Mouse (Mus musculus) skeletal muscle tissue, adult 2 months (tissue): ENCODE measurements around the gene Fbxw4.
A peak's percentile ranks its signal among the peaks of the same experiment; 100 is the strongest.
"Not testable (repeated sequence)": the region's sequence is repeated elsewhere in the genome, so short reads cannot be mapped to it uniquely, and the experiment has no call there.

Source experiments
- DNase-seq: peaks from one replicate; pipeline ENCODE4 v3.0.0-alpha.2; 2012; ENCODE audit warnings: low read depth, low spot score

The Fbxw4 gene

GRCm38 (mm10) chr19:45581257-45581656 is 78.9 kb downstream of the Fbxw4 start:
- DNase-seq: no peak

- no peak for DNase-seq
These were observed 79.9 kb downstream of the Fbxw4 start for GRCm38 (mm10) chr19:45580235-45580634.

GRCm38 (mm10) chr19:45579416-45579815 is 80.7 kb downstream of the Fbxw4 start:
- DNase-seq: no peak

- no peak for DNase-seq
These were observed 81.1 kb downstream of the Fbxw4 start for GRCm38 (mm10) chr19:45578976-45579375.

- no peak for DNase-seq
These were observed 82.9 kb downstream of the Fbxw4 start for GRCm38 (mm10) chr19:45577141-45577750.

GRCm38 (mm10) chr19:45575632-45576001 is 84.5 kb downstream of the Fbxw4 start:
- DNase-seq: no peak

GRCm38 (mm10) chr19:45574941-45575631 is 85.0 kb downstream of the Fbxw4 start:
- DNase-seq: no peak

- DNase-seq: no peak
These were observed 85.7 kb downstream of the Fbxw4 start for GRCm38 (mm10) chr19:45574339-45574898.

- peak; percentile 39 for DNase-seq
These were observed 86.2 kb downstream of the Fbxw4 start for GRCm38 (mm10) chr19:45573861-45574267.

GRCm38 (mm10) chr19:45573033-45573432 is 87.1 kb downstream of the Fbxw4 start:
- no peak for DNase-seq

GRCm38 (mm10) chr19:45567367-45567766 is 92.7 kb downstream of the Fbxw4 start:
- DNase-seq: no peak

- no peak for DNase-seq
These were observed 94.0 kb downstream of the Fbxw4 start for GRCm38 (mm10) chr19:45565925-45566715.

- DNase-seq: peak; percentile 61
These were observed 99.8 kb downstream of the Fbxw4 start, which contains the start of the genes Poll and Gm17018 for GRCm38 (mm10) chr19:45560153-45560890. Poll (minus strand) TSS chr19:45560531. Gm17018 (plus strand) TSS chr19:45560615.

GRCm38 (mm10) chr19:45554136-45554535 is 106.0 kb downstream of the Fbxw4 start:
- DNase-seq: no peak

- no peak for DNase-seq
These were observed 107.9 kb downstream of the Fbxw4 start for GRCm38 (mm10) chr19:45552187-45552586.

GRCm38 (mm10) chr19:45549948-45550347 is 110.2 kb downstream of the Fbxw4 start:
- DNase-seq: no peak

GRCm38 (mm10) chr19:45549128-45549915 is 110.8 kb downstream of the Fbxw4 start:
- DNase-seq: no peak

GRCm38 (mm10) chr19:45548196-45548595 is 111.9 kb downstream of the Fbxw4 start:
- DNase-seq: not testable (repeated sequence)

GRCm38 (mm10) chr19:45544925-45545321 is 115.2 kb downstream of the Fbxw4 start:
- peak; percentile 69 for DNase-seq

GRCm38 (mm10) chr19:45544152-45544924 is 115.8 kb downstream of the Fbxw4 start:
- DNase-seq: no peak
